Mouse (Mus musculus): Measurements from ENCODE around the gene Rab13. TPM values are rescaled to one million over a fixed set of nuclear protein-coding genes. Genes with fewer than 3 reads are reported as not detected.

The Rab13 gene
- 1 to 10 TPM; 8.9 to 9.8 TPM for total RNA-seq (2021)

GRCm38 (mm10) chr3:90213377-90213866 lies at the start of gene Rab13, which contains the start of gene Rps27:
Rab13 (plus strand) TSS chr3:90213695.
Rps27 (minus strand) TSS chr3:90213651.
- peak; percentile 90 to 92 for DNase-seq

DNA sequence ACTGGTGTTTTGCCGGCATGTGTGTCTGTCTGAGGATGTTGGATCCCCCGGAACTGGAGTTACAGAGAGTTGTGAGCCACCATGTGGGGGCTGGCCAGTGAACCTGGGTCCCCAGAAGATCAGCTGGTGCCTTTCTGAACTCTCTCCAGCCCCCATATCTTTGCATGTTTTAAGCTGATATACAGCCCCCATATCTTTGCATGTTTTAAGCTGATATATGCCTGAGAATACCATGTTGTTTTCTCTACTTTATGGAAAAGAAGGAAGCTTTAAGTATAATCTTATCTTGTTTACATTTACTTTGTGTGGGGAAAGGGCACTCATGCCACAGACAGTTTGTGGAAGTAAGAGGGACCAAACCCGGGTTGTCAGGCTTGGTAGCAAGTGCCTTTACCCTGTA lies 33.9 kb upstream of the Rab13 start:
- DNase-seq = no peak

DNA sequence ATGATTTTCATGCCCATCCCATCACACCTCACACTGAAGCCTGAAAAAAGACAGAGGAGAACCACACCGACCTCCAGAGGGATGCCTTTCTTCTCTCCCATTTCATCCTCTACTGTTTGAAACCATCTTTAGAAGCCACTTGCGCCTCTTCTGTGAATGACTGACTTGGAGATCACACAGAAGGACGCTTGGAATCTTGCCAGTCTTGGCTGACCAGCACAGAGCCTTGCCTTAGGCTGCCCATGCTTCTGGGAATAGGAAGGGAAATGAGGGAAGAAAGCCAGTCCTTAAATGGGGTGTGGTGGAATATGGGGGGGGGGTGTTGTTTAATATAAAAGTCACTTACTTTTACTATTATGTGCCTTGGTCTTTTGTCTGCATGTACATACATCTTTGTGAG lies 29.9 kb upstream of the Rab13 start:
- DNase-seq = no peak

DNA sequence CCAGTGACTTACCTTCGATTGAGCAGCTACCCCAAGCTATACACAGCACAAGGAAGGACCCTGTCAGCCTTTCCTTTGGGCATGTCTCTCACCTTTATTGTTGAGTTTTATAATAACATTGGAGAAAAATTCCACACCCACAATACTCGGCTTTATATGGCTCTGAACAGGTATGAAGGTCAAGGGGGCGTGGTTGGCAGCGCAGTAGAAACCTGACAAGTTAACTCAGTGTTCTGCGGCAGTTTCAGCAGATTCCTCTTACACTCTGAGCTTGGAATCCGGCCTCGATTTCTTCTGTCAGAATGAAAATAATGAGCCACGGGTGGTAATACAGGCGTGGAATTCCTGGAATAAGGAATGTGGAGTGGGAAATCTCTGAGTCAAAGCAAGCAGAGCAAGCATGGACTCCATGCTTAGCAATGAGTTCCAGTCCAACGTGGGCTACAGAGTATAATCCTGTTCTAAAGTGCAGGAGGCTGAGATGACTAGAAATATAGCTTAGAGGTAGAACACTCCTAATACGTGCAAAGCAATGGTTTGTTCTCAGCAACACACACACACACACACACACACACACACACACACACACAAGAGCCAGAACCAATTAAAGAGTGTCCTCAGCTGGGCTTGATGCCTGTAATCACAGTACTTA lies 22.5 kb upstream of the Rab13 start:
- DNase-seq = no peak

DNA sequence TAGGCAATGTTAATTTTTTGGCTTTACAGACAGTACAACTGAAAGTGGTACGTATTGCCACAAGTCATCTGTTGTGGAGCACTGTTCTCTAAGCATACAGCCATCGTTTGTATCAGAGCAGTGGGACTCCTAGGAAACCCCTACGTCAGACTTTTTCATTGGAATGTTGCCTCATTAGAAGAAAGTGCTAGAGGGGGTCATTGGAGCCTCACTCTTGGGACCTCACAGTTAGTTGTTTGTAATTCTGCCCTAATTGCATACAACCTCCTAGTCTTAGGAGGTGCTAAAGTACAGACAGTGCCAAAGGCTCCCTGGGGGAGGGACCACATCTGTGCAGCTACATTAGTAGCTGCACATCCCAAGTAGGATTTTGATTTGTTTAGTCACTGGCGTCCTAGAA lies 18.7 kb upstream of the Rab13 start:
- no peak for DNase-seq

DNA sequence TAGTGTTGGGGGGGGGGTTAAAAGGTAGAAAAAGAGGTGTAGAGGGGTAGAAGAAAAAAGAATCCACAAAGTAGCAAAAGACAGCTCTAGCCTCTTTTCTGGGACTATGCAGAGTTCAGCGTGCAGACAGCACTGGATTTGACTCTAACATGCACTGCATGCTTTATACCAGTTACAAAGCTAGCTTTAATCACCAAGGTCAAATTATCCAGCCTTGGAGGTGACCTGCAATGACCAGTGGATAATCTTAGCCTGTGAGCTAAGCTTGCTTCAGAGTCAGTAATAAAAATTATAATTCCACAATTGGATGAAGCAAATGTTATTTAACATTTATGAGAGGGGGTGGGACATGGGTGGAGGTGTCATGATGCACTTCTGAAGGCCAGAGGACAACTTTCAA lies 17.9 kb upstream of the Rab13 start:
- no peak for DNase-seq

- no peak for DNase-seq
Observed at GRCm38 (mm10) chr3:90197548-90197947, 15.9 kb upstream of the Rab13 start.

DNA sequence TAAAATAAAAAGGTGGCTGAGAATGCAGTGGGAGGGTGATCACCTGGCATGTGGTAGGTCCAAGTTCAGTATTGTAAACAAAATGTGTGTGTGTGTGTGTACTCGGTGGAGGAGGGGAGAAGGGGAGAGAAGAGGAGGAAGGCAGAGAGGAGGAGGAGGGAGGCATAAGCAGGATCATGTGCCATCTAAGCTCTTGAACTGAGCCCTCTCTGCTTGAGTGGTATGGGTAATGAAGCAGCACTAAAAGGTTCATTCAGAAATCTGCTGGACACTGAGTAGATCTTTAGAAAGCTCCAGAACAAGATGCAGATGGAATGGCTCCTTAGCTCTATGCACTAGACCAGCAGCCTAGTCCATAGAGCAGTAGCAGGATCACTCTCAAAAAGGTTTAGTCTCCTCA lies 10.6 kb upstream of the Rab13 start:
- no peak for DNase-seq

DNA sequence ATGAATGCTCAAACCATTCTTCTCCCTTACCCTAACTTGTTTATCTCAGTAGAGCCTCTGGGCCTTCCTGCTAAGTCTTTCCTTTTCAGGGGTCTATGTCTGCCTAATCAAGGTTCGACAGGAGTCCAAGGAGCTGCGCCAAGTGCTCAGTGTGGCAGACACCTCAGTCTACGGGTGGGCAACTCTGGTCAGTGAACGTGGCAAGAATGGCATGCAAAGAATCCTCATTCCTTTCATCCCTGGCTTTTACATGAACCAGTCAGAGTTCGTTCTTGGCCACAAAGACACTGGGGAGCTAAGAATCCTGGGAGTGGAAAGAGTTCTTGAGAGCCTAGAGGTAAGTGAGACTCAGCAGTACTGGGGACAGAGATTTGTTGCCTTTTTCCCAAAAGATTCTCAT lies 9.9 kb upstream of the Rab13 start:
- no peak for DNase-seq

GRCm38 (mm10) chr3:90204582-90204981 lies 8.9 kb upstream of the Rab13 start:
- DNase-seq = no peak

GRCm38 (mm10) chr3:90208662-90209061 lies 4.8 kb upstream of the Rab13 start:
- no peak for DNase-seq

- DNase-seq = no peak
Observed at GRCm38 (mm10) chr3:90209908-90210566, 3.5 kb upstream of the Rab13 start.

- no peak for DNase-seq
Observed at GRCm38 (mm10) chr3:90211475-90212398, 1.8 kb upstream of the Rab13 start.

DNA sequence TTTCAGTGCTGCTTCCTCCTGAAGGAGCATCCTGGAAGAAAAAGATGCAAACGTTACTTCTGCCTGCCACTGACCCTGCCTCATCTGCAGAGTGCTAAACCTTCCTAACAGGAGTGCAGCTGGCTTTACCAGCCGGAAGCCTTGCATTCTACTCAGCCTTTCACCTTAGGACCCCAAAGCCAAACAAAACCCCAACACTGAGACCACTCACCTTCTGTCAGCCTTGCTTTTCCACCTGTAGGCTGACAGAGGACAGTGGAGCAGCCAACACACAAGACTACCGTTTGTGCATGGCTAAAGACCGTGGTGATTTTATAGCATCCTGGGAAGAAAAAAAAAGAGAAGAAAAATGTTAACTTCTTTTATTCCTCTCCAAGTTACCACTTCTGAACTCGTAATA lies 772 bp upstream of the Rab13 start:
- DNase-seq = no peak

GRCm38 (mm10) chr3:90213956-90214684 lies 625 bp downstream of the Rab13 start:
- no peak for DNase-seq

GRCm38 (mm10) chr3:90215825-90216380 lies 2.4 kb downstream of the Rab13 start:
- no peak for DNase-seq

DNA sequence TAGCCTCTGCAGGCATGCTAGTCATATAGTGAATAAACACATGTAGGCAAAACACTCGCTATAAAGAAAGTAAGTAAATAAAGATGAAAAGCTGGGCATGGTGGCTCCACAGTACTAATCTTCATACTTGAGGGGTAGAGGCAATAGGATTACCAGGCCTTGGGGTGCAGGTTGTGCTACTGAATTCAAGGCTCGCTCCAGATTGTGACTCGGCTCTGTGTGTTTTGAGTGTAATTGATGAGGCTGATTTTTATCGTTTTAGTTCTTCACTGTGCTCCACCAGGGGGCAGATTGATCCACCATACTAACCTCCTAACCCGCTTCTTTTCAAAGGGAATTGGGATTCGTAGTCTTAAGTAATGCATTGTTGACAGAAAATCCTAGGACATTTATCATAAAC lies 6.6 kb downstream of the Rab13 start:
- peak; percentile 24 to 43 for DNase-seq

GRCm38 (mm10) chr3:90220531-90220951 lies 7.0 kb downstream of the Rab13 start:
- peak; percentile 38 to 40 for DNase-seq

- DNase-seq = no peak
Observed at GRCm38 (mm10) chr3:90221123-90221522, 7.6 kb downstream of the Rab13 start.

GRCm38 (mm10) chr3:90222455-90222854 lies 9.0 kb downstream of the Rab13 start:
- no peak for DNase-seq

GRCm38 (mm10) chr3:90222941-90223340 lies 9.4 kb downstream of the Rab13 start:
- DNase-seq = no peak

- DNase-seq = no peak
Observed at GRCm38 (mm10) chr3:90224331-90224730, 10.8 kb downstream of the Rab13 start.
